Mouse (Mus musculus) liver, postnatal 0 days (tissue): ENCODE measurements around the gene Ptprn. TPM values are rescaled to one million over a fixed set of nuclear protein-coding genes. Genes with fewer than 3 reads are reported as not detected.
A peak's percentile ranks its signal among the peaks of the same experiment; 100 is the strongest.

Experiments used
- ATAC-seq: fragments of 200-750 bp; cut with Nextera tagmentation; 2 replicates; pipeline ENCODE4 v1.8.0; 2017; ENCODE audit warnings: mild to moderate bottlenecking, moderate library complexity
- DNase-seq: peaks from one replicate; pipeline ENCODE4 v3.0.0-alpha.2; 2016
- H3K27ac ChIP-seq: fragments of 300-500 bp; sonication (generic); 2 replicates; pipeline ENCODE4 v1.5.1; 2014; ENCODE audit warnings: antibody characterized with exemption, moderate library complexity, mild to moderate bottlenecking, low read depth
- H3K27me3 ChIP-seq: fragments of 300-500 bp; sonication (generic); 2 replicates; pipeline ENCODE4 v1.6.1; 2014; ENCODE audit warnings: low read length, control low read depth, mixed read lengths; ENCODE audit not compliant: insufficient read depth
- H3K36me3 ChIP-seq: fragments of 300-500 bp; sonication (generic); replicated peaks from 2 replicates; pipeline ENCODE4 v1.6.1; 2014; ENCODE audit warnings: mild to moderate bottlenecking, control low read depth, low read length, moderate library complexity, mixed read lengths; ENCODE audit not compliant: insufficient read depth
- H3K4me1 ChIP-seq: fragments of 300-500 bp; sonication (generic); 2 replicates; pipeline ENCODE4 v1.6.1; 2014; ENCODE audit warnings: antibody characterized with exemption, mild to moderate bottlenecking, control low read depth; ENCODE audit not compliant: insufficient read depth
- H3K4me2 ChIP-seq: fragments of 300-500 bp; sonication (generic); 2 replicates; pipeline ENCODE4 v1.6.1; 2014; ENCODE audit warnings: low read depth, mild to moderate bottlenecking, low read length, moderate library complexity, mixed read lengths
- H3K4me3 ChIP-seq: fragments of 300-500 bp; sonication (generic); 2 replicates; pipeline ENCODE4 v1.5.1; 2014; ENCODE audit warnings: low read depth, low read length
- H3K9ac ChIP-seq: fragments of 300-500 bp; sonication (generic); replicated peaks from 2 replicates; pipeline ENCODE4 v1.6.1; 2014; ENCODE audit warnings: mild to moderate bottlenecking, moderate library complexity
- H3K9me3 ChIP-seq: fragments of 300-500 bp; sonication (generic); 2 replicates; pipeline ENCODE4 v1.6.1; 2016; ENCODE audit warnings: mild to moderate bottlenecking, control low read depth, low read length, mixed read lengths
- CTCF ChIP-seq: sonication (generic); IDR thresholded peaks from 2 replicates; pipeline ENCODE4 v1.5.1; 2016; ENCODE audit warnings: antibody characterized with exemption, low read depth
- EP300 ChIP-seq: IDR thresholded peaks from 2 replicates; pipeline ENCODE4 v1.6.1; 2016; ENCODE audit warnings: antibody characterized with exemption, low read depth, mild to moderate bottlenecking
- WGBS: fragments of 180-500 bp; shearing (Covaris S2); extraction: QIAGEN DNeasy Blood & Tissue Kit; methylation state at CpG from one replicate; pipeline ENCODE4 v1.1.7; 2014; ENCODE audit not compliant: insufficient replicate concordance; 5-methylcytosine and 5-hydroxymethylcytosine counted together
- polyA plus RNA-seq: library from polyadenylated mRNA; unstranded; fragments of >200 nt; fragmentation: Nextera tagmentation; extraction: Ambion mirVana; gene quantifications from 2 replicates; pipeline ENCODE4 v1.2.1, GENCODE M21; 2015

The Ptprn gene
- polyA plus RNA-seq, 1 experiment from 2014 or later, result 0.09 TPM

- WGBS, result 81% methylated on average over 8 of the region's 8 CpGs
Observed at GRCm38 (mm10) chr1:75291321-75291720, 27.0 kb upstream of the Ptprn start.

GRCm38 (mm10) chr1:75290582-75290981 is 26.3 kb upstream of the Ptprn start:
- Histone ChIP-seq H3K27me3 (no peaks in the 10 kb centered on the region), H3K9me3 (no peaks in the 10 kb centered on the region), H3K4me2 (no peak overlapping the region), H3K9ac (no peak overlapping the region), H3K4me3 (no peak overlapping the region), H3K36me3 (no peaks in the 10 kb centered on the region), H3K27ac (no peak overlapping the region), H3K4me1 (no peaks in the 10 kb centered on the region)
- ATAC-seq (no peak), DNase-seq (no peak)
- TF ChIP-seq EP300, result no peak
- TF ChIP-seq CTCF, result peak; percentile 42; the same call in 1 of the 2 replicates

More at GRCm38 (mm10) chr1:75291321-75291720, 27.0 kb upstream of the Ptprn start:
- TF ChIP-seq EP300, result no peak
- TF ChIP-seq CTCF, result no peak
- H3K27ac ChIP-seq, result no peak overlapping the region
- H3K9ac ChIP-seq, result no peak overlapping the region
- no peaks in the 10 kb centered on the region for H3K27me3 ChIP-seq
- no peaks in the 10 kb centered on the region for H3K4me1 ChIP-seq
- DNase-seq (no peak), ATAC-seq (no peak)
- no peaks in the 10 kb centered on the region for H3K9me3 ChIP-seq
- H3K36me3 ChIP-seq, result no peaks in the 10 kb centered on the region
- no peak overlapping the region for H3K4me3 ChIP-seq
- H3K4me2 ChIP-seq, result no peak overlapping the region

GRCm38 (mm10) chr1:75289888-75290431 is 25.7 kb upstream of the Ptprn start:
- ATAC-seq (no peak), DNase-seq (no peak)
- H3K9me3 ChIP-seq, result no peaks in the 10 kb centered on the region
- H3K36me3 ChIP-seq, result no peaks in the 10 kb centered on the region
- no peak overlapping the region for H3K9ac ChIP-seq
- H3K4me1 ChIP-seq, result no peaks in the 10 kb centered on the region
- WGBS, result 63% methylated on average over 8 of the region's 8 CpGs
- H3K4me3 ChIP-seq, result no peak overlapping the region
- TF ChIP-seq EP300 (no peak), CTCF (no peak)
- H3K27ac ChIP-seq, result no peak overlapping the region
- H3K27me3 ChIP-seq, result no peaks in the 10 kb centered on the region
- no peak overlapping the region for H3K4me2 ChIP-seq

GRCm38 (mm10) chr1:75289376-75289775 is 25.1 kb upstream of the Ptprn start:
- no peaks in the 10 kb centered on the region for H3K27me3 ChIP-seq
- H3K27ac ChIP-seq, result no peak overlapping the region
- peak; percentile 71 for ATAC-seq
- no peak overlapping the region for H3K4me2 ChIP-seq
- H3K36me3 ChIP-seq, result no peaks in the 10 kb centered on the region
- H3K9me3 ChIP-seq, result no peaks in the 10 kb centered on the region
- no peak overlapping the region for H3K4me3 ChIP-seq
- no peaks in the 10 kb centered on the region for H3K4me1 ChIP-seq
- no peak for TF ChIP-seq CTCF
- no peak overlapping the region for H3K9ac ChIP-seq
- DNase-seq, result peak; percentile 22
- 32% methylated on average over 7 of the region's 7 CpGs for WGBS

GRCm38 (mm10) chr1:75284911-75285310 is 20.6 kb upstream of the Ptprn start:
- Histone ChIP-seq H3K4me2 (no peak overlapping the region), H3K4me1 (no peaks in the 10 kb centered on the region), H3K36me3 (no peaks in the 10 kb centered on the region), H3K4me3 (no peak overlapping the region), H3K27ac (no peak overlapping the region), H3K9ac (no peak overlapping the region), H3K9me3 (no peaks in the 10 kb centered on the region), H3K27me3 (no peaks in the 10 kb centered on the region)
- ATAC-seq (peak; percentile 29; the same call in 1 of the 2 replicates), DNase-seq (no peak)
- WGBS, result 74% methylated on average over 7 of the region's 7 CpGs
- TF ChIP-seq EP300, result peak; percentile 35; the same call in 1 of the 2 replicates
- TF ChIP-seq CTCF, result no peak

GRCm38 (mm10) chr1:75283017-75283416 is 18.7 kb upstream of the Ptprn start:
- 74% methylated on average over 5 of the region's 5 CpGs for WGBS
- ATAC-seq, result no peak
- no peak overlapping the region for H3K9ac ChIP-seq

GRCm38 (mm10) chr1:75278228-75278627 is 13.9 kb upstream of the Ptprn start, which contains the start of gene Resp18:
Gene Resp18 (minus strand): TSS chr1:75278415.
- WGBS, result 5% methylated on average over 13 of the region's 13 CpGs
- Histone ChIP-seq H3K27me3 (peaks cover 4% of the 10 kb centered on the region; the same call in 1 of the 2 replicates), H3K9ac (no peak within 1 kb of the TSS), H3K4me1 (no peaks in the 10 kb centered on the region), H3K27ac (no peak within 1 kb of the TSS), H3K4me3 (no peak within 1 kb of the TSS), H3K36me3 (no peaks in the 10 kb centered on the region), H3K4me2 (no peak within 1 kb of the TSS), H3K9me3 (no peaks in the 10 kb centered on the region)
- ATAC-seq (no peak), DNase-seq (no peak)
- TF ChIP-seq EP300 (no peak), CTCF (no peak)

More at GRCm38 (mm10) chr1:75283017-75283416, 18.7 kb upstream of the Ptprn start:
- Histone ChIP-seq H3K36me3 (no peaks in the 10 kb centered on the region), H3K4me2 (no peak overlapping the region), H3K9me3 (no peaks in the 10 kb centered on the region), H3K4me1 (no peaks in the 10 kb centered on the region), H3K27ac (no peak overlapping the region), H3K27me3 (peaks cover 4% of the 10 kb centered on the region; the same call in 1 of the 2 replicates), H3K4me3 (no peak overlapping the region)
- no peak for DNase-seq
- TF ChIP-seq EP300, result no peak
